Mouse (Mus musculus): ENCODE results near the gene E130308A19Rik. TPM values are rescaled to one million over a fixed set of nuclear protein-coding genes. Genes with fewer than 3 reads are reported as not detected.
A peak's percentile ranks its signal among the peaks of the same experiment; 100 is the strongest.

E130308A19Rik gene
- 17.3 and 20.0 TPM in 2 replicates for polyA plus RNA-seq (2015; fragmentation: Nextera tagmentation; extraction: Ambion mirVana)

- H3K4me3 ChIP-seq (ENCODE audit: low read length) = peak within 1 kb of the TSS; percentile 75
- 0 out of 2 replicates have a peak, but pooled peaks cover 4% of the 10 kb centered on the region for H3K9me3 ChIP-seq (replicated peaks; ENCODE audit: control insufficient read depth, low read length)
- H3K4me2 ChIP-seq (ENCODE audit: low read depth, low read length) = peak within 1 kb of the TSS; percentile 74
- no peaks in the 10 kb centered on the region for H3K27me3 ChIP-seq (ENCODE audit: control insufficient read depth, insufficient read depth, low read length)
- WGBS = under 1% methylated on average over 82 of the region's 120 CpGs
- ATAC-seq (replicated peaks; ENCODE audit: extremely low read depth, insufficient read depth, low FRiP score) = peak; percentile 95
- peaks cover 15% of the 10 kb centered on the region for H3K4me1 ChIP-seq (ENCODE audit: control insufficient read depth, insufficient read depth, low read length)
- no peaks in the 10 kb centered on the region for H3K36me3 ChIP-seq (ENCODE audit: control insufficient read depth, insufficient read depth)
- peak within 1 kb of the TSS; percentile 84 for H3K27ac ChIP-seq (ENCODE audit: low read length)
- peak within 1 kb of the TSS; percentile 84 for H3K9ac ChIP-seq (ENCODE audit: low read length)
Measured at GRCm38 (mm10) chr4:59625998-59626910, at the start of gene E130308A19Rik. Gene E130308A19Rik (plus strand): TSS chr4:59626211.

- ATAC-seq (replicated peaks; ENCODE audit: extremely low read depth, insufficient read depth, low FRiP score) = peak; percentile 43; the same call in 1 of the 2 replicates
- Histone ChIP-seq H3K27me3 (ENCODE audit: control insufficient read depth, insufficient read depth, low read length) (no peaks in the 10 kb centered on the region), H3K9me3 (replicated peaks; ENCODE audit: control insufficient read depth, low read length) (no peaks in the 10 kb centered on the region), H3K4me3 (ENCODE audit: low read length) (peak overlapping the region; percentile 64), H3K27ac (ENCODE audit: low read length) (peak overlapping the region; percentile 95), H3K36me3 (ENCODE audit: control insufficient read depth, insufficient read depth) (no peaks in the 10 kb centered on the region), H3K4me2 (ENCODE audit: low read depth, low read length) (peak overlapping the region; percentile 83), H3K4me1 (ENCODE audit: control insufficient read depth, insufficient read depth, low read length) (peaks cover 15% of the 10 kb centered on the region; the same call in 1 of the 2 replicates), H3K9ac (ENCODE audit: low read length) (peak overlapping the region; percentile 82)
- WGBS = under 1% methylated on average over 23 of the region's 23 CpGs
Measured at GRCm38 (mm10) chr4:59580495-59581281, 45.3 kb upstream of the E130308A19Rik start.

- peak; percentile 96 for ATAC-seq (replicated peaks; ENCODE audit: extremely low read depth, insufficient read depth, low FRiP score)
- Histone ChIP-seq H3K9me3 (replicated peaks; ENCODE audit: control insufficient read depth, low read length) (no peaks in the 10 kb centered on the region), H3K27me3 (ENCODE audit: control insufficient read depth, insufficient read depth, low read length) (no peaks in the 10 kb centered on the region), H3K4me1 (ENCODE audit: control insufficient read depth, insufficient read depth, low read length) (peaks cover 17% of the 10 kb centered on the region; the same call in 1 of the 2 replicates), H3K4me3 (ENCODE audit: low read length) (peak within 1 kb of the TSS; percentile 64), H3K36me3 (ENCODE audit: control insufficient read depth, insufficient read depth) (no peaks in the 10 kb centered on the region), H3K27ac (ENCODE audit: low read length) (peak within 1 kb of the TSS; percentile 95), H3K4me2 (ENCODE audit: low read depth, low read length) (peak within 1 kb of the TSS; percentile 83), H3K9ac (ENCODE audit: low read length) (peak within 1 kb of the TSS; percentile 82)
- WGBS = under 1% methylated on average over 61 of the region's 61 CpGs
Measured at GRCm38 (mm10) chr4:59581314-59582185, 44.5 kb upstream of the E130308A19Rik start, which contains the start of gene Hsdl2. Gene Hsdl2 (plus strand): TSS chr4:59581563.

GRCm38 (mm10) chr4:59582186-59582585 lies 43.8 kb upstream of the E130308A19Rik start:
- Histone ChIP-seq H3K4me3 (ENCODE audit: low read length) (peak overlapping the region; percentile 64), H3K36me3 (ENCODE audit: control insufficient read depth, insufficient read depth) (no peaks in the 10 kb centered on the region), H3K27me3 (ENCODE audit: control insufficient read depth, insufficient read depth, low read length) (no peaks in the 10 kb centered on the region), H3K4me1 (ENCODE audit: control insufficient read depth, insufficient read depth, low read length) (peaks cover 17% of the 10 kb centered on the region; the same call in 1 of the 2 replicates), H3K4me2 (ENCODE audit: low read depth, low read length) (peak overlapping the region; percentile 83), H3K9me3 (replicated peaks; ENCODE audit: control insufficient read depth, low read length) (no peaks in the 10 kb centered on the region), H3K27ac (ENCODE audit: low read length) (peak overlapping the region; percentile 23; the same call in 1 of the 2 replicates), H3K9ac (ENCODE audit: low read length) (peak overlapping the region; percentile 75)
- no peak for ATAC-seq (replicated peaks; ENCODE audit: extremely low read depth, insufficient read depth, low FRiP score)
- WGBS = 18% methylated on average over 6 of the region's 6 CpGs

- H3K4me2 ChIP-seq (ENCODE audit: low read depth, low read length) = peak overlapping the region; percentile 48
- 63% methylated on average over 5 of the region's 5 CpGs for WGBS
- no peak for ATAC-seq (replicated peaks; ENCODE audit: extremely low read depth, insufficient read depth, low FRiP score)
Measured at GRCm38 (mm10) chr4:59585097-59585496, 40.9 kb upstream of the E130308A19Rik start.

GRCm38 (mm10) chr4:59587215-59587871 lies 38.7 kb upstream of the E130308A19Rik start:
- 57% methylated on average over 2 of the region's 2 CpGs for WGBS
- Histone ChIP-seq H3K9ac (ENCODE audit: low read length) (no peak overlapping the region), H3K27ac (ENCODE audit: low read length) (peak overlapping the region; percentile 21), H3K4me2 (ENCODE audit: low read depth, low read length) (no peak overlapping the region), H3K9me3 (replicated peaks; ENCODE audit: control insufficient read depth, low read length) (no peaks in the 10 kb centered on the region), H3K36me3 (ENCODE audit: control insufficient read depth, insufficient read depth) (no peaks in the 10 kb centered on the region), H3K27me3 (ENCODE audit: control insufficient read depth, insufficient read depth, low read length) (no peaks in the 10 kb centered on the region), H3K4me3 (ENCODE audit: low read length) (no peak overlapping the region), H3K4me1 (ENCODE audit: control insufficient read depth, insufficient read depth, low read length) (peaks cover 14% of the 10 kb centered on the region; the same call in 1 of the 2 replicates)
- no peak for ATAC-seq (replicated peaks; ENCODE audit: extremely low read depth, insufficient read depth, low FRiP score)

More at GRCm38 (mm10) chr4:59585097-59585496, 40.9 kb upstream of the E130308A19Rik start:
- Histone ChIP-seq H3K27ac (ENCODE audit: low read length) (peak overlapping the region; percentile 74), H3K9ac (ENCODE audit: low read length) (no peak overlapping the region), H3K9me3 (replicated peaks; ENCODE audit: control insufficient read depth, low read length) (no peaks in the 10 kb centered on the region), H3K27me3 (ENCODE audit: control insufficient read depth, insufficient read depth, low read length) (no peaks in the 10 kb centered on the region), H3K4me1 (ENCODE audit: control insufficient read depth, insufficient read depth, low read length) (peaks cover 22% of the 10 kb centered on the region; the same call in 1 of the 2 replicates), H3K4me3 (ENCODE audit: low read length) (no peak overlapping the region), H3K36me3 (ENCODE audit: control insufficient read depth, insufficient read depth) (no peaks in the 10 kb centered on the region)

- H3K27me3 ChIP-seq (ENCODE audit: control insufficient read depth, insufficient read depth, low read length) = no peaks in the 10 kb centered on the region
- H3K4me2 ChIP-seq (ENCODE audit: low read depth, low read length) = no peak overlapping the region
- ATAC-seq (replicated peaks; ENCODE audit: extremely low read depth, insufficient read depth, low FRiP score) = no peak
- 90% methylated on average over 1 of the region's 1 CpGs for WGBS
- H3K36me3 ChIP-seq (ENCODE audit: control insufficient read depth, insufficient read depth) = no peaks in the 10 kb centered on the region
- no peak overlapping the region for H3K4me3 ChIP-seq (ENCODE audit: low read length)
- H3K9ac ChIP-seq (ENCODE audit: low read length) = no peak overlapping the region
- H3K27ac ChIP-seq (ENCODE audit: low read length) = no peak overlapping the region
- no peaks in the 10 kb centered on the region for H3K9me3 ChIP-seq (replicated peaks; ENCODE audit: control insufficient read depth, low read length)
- H3K4me1 ChIP-seq (ENCODE audit: control insufficient read depth, insufficient read depth, low read length) = peaks cover 12% of the 10 kb centered on the region; the same call in 1 of the 2 replicates
Measured at GRCm38 (mm10) chr4:59587872-59588226, 38.2 kb upstream of the E130308A19Rik start.

GRCm38 (mm10) chr4:59594614-59595013 lies 31.4 kb upstream of the E130308A19Rik start:
- no peaks in the 10 kb centered on the region for H3K27me3 ChIP-seq (ENCODE audit: control insufficient read depth, insufficient read depth, low read length)
- H3K9ac ChIP-seq (ENCODE audit: low read length) = no peak overlapping the region
- 66% methylated on average over 2 of the region's 2 CpGs for WGBS
- peaks cover 12% of the 10 kb centered on the region for H3K36me3 ChIP-seq (ENCODE audit: control insufficient read depth, insufficient read depth)
- H3K4me3 ChIP-seq (ENCODE audit: low read length) = no peak overlapping the region
- no peaks in the 10 kb centered on the region for H3K9me3 ChIP-seq (replicated peaks; ENCODE audit: control insufficient read depth, low read length)
- H3K27ac ChIP-seq (ENCODE audit: low read length) = no peak overlapping the region
- H3K4me2 ChIP-seq (ENCODE audit: low read depth, low read length) = no peak overlapping the region
- ATAC-seq (replicated peaks; ENCODE audit: extremely low read depth, insufficient read depth, low FRiP score) = no peak
- no peaks in the 10 kb centered on the region for H3K4me1 ChIP-seq (ENCODE audit: control insufficient read depth, insufficient read depth, low read length)
